ENCODE assay signal across 8 mouse cellular contexts in genomic region chr7:141099911-141100691, GRCm38 (mm10). TPM values are rescaled to one million over a fixed set of nuclear protein-coding genes. Genes with fewer than 3 reads are reported as not detected.
A peak's percentile ranks its signal among the peaks of the same experiment; 100 is the strongest.
DNase-seq lines count a peak whose midpoint lies in the region; ATAC-seq lines count a peak whose summit lies in the region.

Gene Sigirr, minus strand, starts transcription at chr7:141100572.

- peak; percentile 39; the same call in 1 of the 2 replicates for ATAC-seq in common myeloid progenitor, adult 5-6 weeks (replicated peaks; ENCODE audit: low read depth, poor library complexity, severe bottlenecking)
- no peak for ATAC-seq in hematopoietic stem cell, adult 5-6 weeks (replicated peaks in 1 of 2; ENCODE audit: insufficient read depth in 1 of 2, low FRiP score in 2 of 2, low TSS enrichment in 1 of 2, low read depth in 1 of 2, poor library complexity in 2 of 2, severe bottlenecking in 2 of 2)
- ATAC-seq in megakaryocyte-erythroid progenitor cell, adult 5-6 weeks (replicated peaks; ENCODE audit: low FRiP score, low TSS enrichment, poor library complexity, severe bottlenecking), result 0 out of 2 replicates have a peak, but pooled peaks have one; percentile 24

- intact Hi-C loops in left cerebral cortex, postnatal 36 days (cut with DNase I), result no loop called here

- peak; percentile 20 to 40 for DNase-seq in layer of hippocampus, postnatal 10 days (ENCODE audit: low spot score in 2 of 2)
- no peak for DNase-seq in layer of hippocampus, adult 9-11 months
- DNase-seq in left cerebral cortex, postnatal 36 days (ENCODE audit: low spot score in 2 of 2), result peak; percentile 20 to 34
- DNase-seq in spleen, postnatal 14 days (ENCODE audit: low spot score in 2 of 2), result peak; percentile 32 to 48
- DNase-seq in ovary, postnatal 36 days (ENCODE audit: low spot score), result no peak

RNA-seq across cellular contexts. Expression of gene Sigirr, which starts in this region (rescaled TPM):
- 1 to 10 TPM; 2.1 to 2.5 TPM for total RNA-seq in layer of hippocampus, postnatal 10 days (2021)
- total RNA-seq in common myeloid progenitor, adult 5-6 weeks (2017), result 17.7 and 26.1 TPM in 2 replicates
- total RNA-seq in hematopoietic stem cell, adult 5-6 weeks (2017), result 22.0 and 32.5 TPM in 2 replicates
- total RNA-seq in left cerebral cortex, postnatal 36 days (2021), result 1 to 10 TPM; 1.7 to 2.8 TPM
- 14.0 and 24.8 TPM in 2 replicates for total RNA-seq in megakaryocyte-erythroid progenitor cell, adult 5-6 weeks (2014; fragmentation: Nextera tagmentation)
- 7.1 and 13.0 TPM in 2 replicates for total RNA-seq in megakaryocyte-erythroid progenitor cell, adult 5-6 weeks (2017)

Comparison
In these comparisons a context has a peak if more than half of its experiments do, and no peak if none do; other contexts are left out.
1. DNase-seq: peak in layer of hippocampus, postnatal 10 days (2 of 2), left cerebral cortex, postnatal 36 days (2 of 2) and spleen, postnatal 14 days (2 of 2); none in layer of hippocampus, adult 9-11 months (single experiment) and ovary, postnatal 36 days (single experiment).
2. ATAC-seq: peak in common myeloid progenitor, adult 5-6 weeks (single experiment) and megakaryocyte-erythroid progenitor cell, adult 5-6 weeks (single experiment); none in hematopoietic stem cell, adult 5-6 weeks (0 of 2).